Mouse (Mus musculus) Patski (cell line): Measurements from ENCODE around the gene Rdh8. TPM values are rescaled to one million over a fixed set of nuclear protein-coding genes. Genes with fewer than 3 reads are reported as not detected.
"Not testable (repeated sequence)": the region's sequence is repeated elsewhere in the genome, so short reads cannot be mapped to it uniquely, and the experiment has no call there.

Source experiments
- ATAC-seq: fragments of 100-300 bp; one replicate; pipeline ENCODE4 v1.8.0; 2021
- CTCF ChIA-PET: fragments of 350-600 bp; sonication (Branson Sonifier 250); formaldehyde crosslinking; loops from one replicate; lab custom pipeline; 2022; ENCODE audit warnings: inconsistent platforms; lab: Charles Lee
- POLR2A ChIA-PET: fragments of 350-600 bp; sonication (Branson Sonifier 250); formaldehyde crosslinking; loops from one replicate; lab custom pipeline; 2022; ENCODE audit warnings: antibody characterized with exemption, inconsistent platforms; lab: Charles Lee
- DNase-seq: peaks from one replicate; pipeline ENCODE4 v3.0.0-alpha.2; 2011; ENCODE audit warnings: low read depth, low spot score
- H3K27me3 ChIP-seq: fragments of 371-371 bp; one replicate; pipeline ENCODE4 v1.5.1; 2021
- CTCF ChIP-seq: fragments of 100-300 bp; IDR thresholded peaks from one replicate; pipeline ENCODE4 v1.5.1; 2021
- in situ Hi-C: fragments of 300-500 bp; cut with MboI; formaldehyde crosslinking; loops from 3 replicates; pipeline ENCODE4 v1.11.1; 2018; ENCODE audit warnings: low pct_unique_long_range_greater_than_20kb, mixed read lengths
- polyA plus RNA-seq: library from polyadenylated mRNA; unstranded; gene quantifications from one replicate; pipeline ENCODE4 v1.2.3, GENCODE M21; 2021

The Rdh8 gene
- polyA plus RNA-seq, 1 experiment from 2014 or later, result not detected

- in situ Hi-C loops, result no loop called here
- POLR2A ChIA-PET, result no interaction called here
- CTCF ChIA-PET, result no interaction called here
- no peak for ATAC-seq
- no peak for TF ChIP-seq CTCF
- peaks cover 4% of the 10 kb centered on the region for H3K27me3 ChIP-seq
- no peak for DNase-seq
Observed at GRCm38 (mm10) chr9:20810773-20811172, 7.5 kb upstream of the Rdh8 start.

- TF ChIP-seq CTCF, result no peak
- ChIA-PET POLR2A (no interaction called here), CTCF (no interaction called here)
- DNase-seq (peak; percentile 22), ATAC-seq (peak; percentile 24)
- in situ Hi-C loops, result no loop called here
- peaks cover 4% of the 10 kb centered on the region for H3K27me3 ChIP-seq
Observed at GRCm38 (mm10) chr9:20812537-20813271, 5.6 kb upstream of the Rdh8 start.

- no peak for TF ChIP-seq CTCF
- POLR2A ChIA-PET, result no interaction called here
- DNase-seq (no peak), ATAC-seq (no peak)
- CTCF ChIA-PET, result no interaction called here
- H3K27me3 ChIP-seq, result peaks cover 4% of the 10 kb centered on the region
- in situ Hi-C loops, result no loop called here
Observed at GRCm38 (mm10) chr9:20814521-20815272, 3.6 kb upstream of the Rdh8 start, which contains the start of gene Col5a3. TSS of gene Col5a3 (minus strand) at chr9:20815067.

- in situ Hi-C loops, result no loop called here
- H3K27me3 ChIP-seq, result peaks cover under 1% of the 10 kb centered on the region
- TF ChIP-seq CTCF, result no peak
- ChIA-PET CTCF (no interaction called here), POLR2A (no interaction called here)
- no peak for ATAC-seq
- DNase-seq, result no peak
Observed at GRCm38 (mm10) chr9:20820001-20820400, 1.7 kb downstream of the Rdh8 start.

- in situ Hi-C loops, result no loop called here
- TF ChIP-seq CTCF, result no peak
- ChIA-PET POLR2A (no interaction called here), CTCF (no interaction called here)
- DNase-seq, result no peak
- ATAC-seq, result no peak
- no peaks in the 10 kb centered on the region for H3K27me3 ChIP-seq
Observed at GRCm38 (mm10) chr9:20822821-20823220, 4.5 kb downstream of the Rdh8 start.

- ChIA-PET CTCF (no interaction called here), POLR2A (no interaction called here)
- in situ Hi-C loops, result loop anchor here (25.0 kb wide), 1 partner anchor 363 kb away; the partner anchor contains the start of gene Zfp26
- ATAC-seq (peak; percentile 66), DNase-seq (no peak)
- no peaks in the 10 kb centered on the region for H3K27me3 ChIP-seq
- no peak for TF ChIP-seq CTCF
Observed at GRCm38 (mm10) chr9:20825781-20826180, 7.5 kb downstream of the Rdh8 start.

- POLR2A ChIA-PET, result no interaction called here
- no peak for TF ChIP-seq CTCF
- in situ Hi-C loops, result loop anchor here (25.0 kb wide), 1 partner anchor 366 kb away; the partner anchor contains the start of gene Zfp26
- DNase-seq, result no peak
- no peak for ATAC-seq
- CTCF ChIA-PET, result no interaction called here
- peaks cover 5% of the 10 kb centered on the region for H3K27me3 ChIP-seq
Observed at GRCm38 (mm10) chr9:20828127-20828526, 9.8 kb downstream of the Rdh8 start.

GRCm38 (mm10) chr9:20830901-20831643 lies 12.8 kb downstream of the Rdh8 start:
- POLR2A ChIA-PET, result no interaction called here
- CTCF ChIA-PET, result interaction anchor here (1.4 to 2.5 kb wide), 8 partner anchors 9 to 96 kb away, joined by 3 to 16 read pairs (median 4); no protein-coding TSS in a partner anchor
- ATAC-seq (peak; percentile 92), DNase-seq (peak; percentile 81)
- in situ Hi-C loops, result loop anchor here (5.0 to 25.0 kb wide), 3 partner anchors 89 to 369 kb away; partner anchors contain the start of gene Zfp26
- peaks cover 5% of the 10 kb centered on the region for H3K27me3 ChIP-seq
- TF ChIP-seq CTCF, result peak; percentile 98

- ATAC-seq, result no peak
- no peak for DNase-seq
- H3K27me3 ChIP-seq, result peaks cover 5% of the 10 kb centered on the region
- ChIA-PET POLR2A (no interaction called here), CTCF (interaction anchor here (2.1 kb wide), 1 partner anchor 94 kb away, joined by 5 read pairs; no protein-coding TSS in a partner anchor)
- in situ Hi-C loops, result loop anchor here (5.0 to 25.0 kb wide), 3 partner anchors 93 to 373 kb away; partner anchors contain the start of gene Zfp26
- TF ChIP-seq CTCF, result no peak
Observed at GRCm38 (mm10) chr9:20834881-20835280, 16.6 kb downstream of the Rdh8 start.

- ATAC-seq, DNase-seq, H3K27me3 ChIP-seq, POLR2A ChIA-PET, CTCF ChIA-PET: not testable (repeated sequence)
- in situ Hi-C loops, result loop anchor here (10.0 to 25.0 kb wide), 2 partner anchors 171 to 373 kb away; partner anchors contain the start of gene Zfp26
Observed at GRCm38 (mm10) chr9:20835431-20835954, 17.2 kb downstream of the Rdh8 start.
